Mouse (Mus musculus): ENCODE measurements around the gene Gm9817. TPM values are rescaled to one million over a fixed set of nuclear protein-coding genes. Genes with fewer than 3 reads are reported as not detected.

The Gm9817 gene
- polyA plus RNA-seq, 1 experiment from 2014 or later, result not detected

- no peak overlapping the region for H3K4me2 ChIP-seq (ENCODE audit: low read depth, low read length)
- H3K36me3 ChIP-seq (ENCODE audit: control insufficient read depth, insufficient read depth, low read length), result no peaks in the 10 kb centered on the region
- no peak overlapping the region for H3K27ac ChIP-seq (ENCODE audit: low read length)
- no peaks in the 10 kb centered on the region for H3K27me3 ChIP-seq (ENCODE audit: control insufficient read depth, insufficient read depth, low read depth, low read length)
- H3K4me3 ChIP-seq (ENCODE audit: low read length), result no peak overlapping the region
- no peaks in the 10 kb centered on the region; the same call in 1 of the 2 replicates for H3K4me1 ChIP-seq (replicated peaks; ENCODE audit: control insufficient read depth, insufficient read depth, low read length)
- H3K9ac ChIP-seq (ENCODE audit: low read length), result no peak overlapping the region
- 42% methylated on average over 7 of the region's 7 CpGs for WGBS
- H3K9me3 ChIP-seq (ENCODE audit: control insufficient read depth, low read length), result no peaks in the 10 kb centered on the region
- ATAC-seq (ENCODE audit: low read depth), result no peak
Measured at GRCm38 (mm10) chr13:45040741-45041140, 37.8 kb upstream of the Gm9817 start.

- 64% methylated on average over 3 of the region's 3 CpGs for WGBS
Measured at GRCm38 (mm10) chr13:45043466-45043865, 35.0 kb upstream of the Gm9817 start.

GRCm38 (mm10) chr13:45049261-45050020 is 29.1 kb upstream of the Gm9817 start:
- H3K4me2 ChIP-seq (ENCODE audit: low read depth, low read length), result no peak overlapping the region
- H3K4me1 ChIP-seq (replicated peaks; ENCODE audit: control insufficient read depth, insufficient read depth, low read length), result no peaks in the 10 kb centered on the region; the same call in 1 of the 2 replicates
- no peaks in the 10 kb centered on the region for H3K36me3 ChIP-seq (ENCODE audit: control insufficient read depth, insufficient read depth, low read length)
- H3K4me3 ChIP-seq (ENCODE audit: low read length), result no peak overlapping the region
- no peaks in the 10 kb centered on the region for H3K9me3 ChIP-seq (ENCODE audit: control insufficient read depth, low read length)
- no peaks in the 10 kb centered on the region for H3K27me3 ChIP-seq (ENCODE audit: control insufficient read depth, insufficient read depth, low read depth, low read length)
- no peak overlapping the region for H3K27ac ChIP-seq (ENCODE audit: low read length)
- ATAC-seq (ENCODE audit: low read depth), result no peak
- WGBS, result 48% methylated on average over 7 of the region's 7 CpGs
- no peak overlapping the region for H3K9ac ChIP-seq (ENCODE audit: low read length)

More at GRCm38 (mm10) chr13:45043466-45043865, 35.0 kb upstream of the Gm9817 start:
- Histone ChIP-seq H3K36me3 (ENCODE audit: control insufficient read depth, insufficient read depth, low read length) (no peaks in the 10 kb centered on the region), H3K9me3 (ENCODE audit: control insufficient read depth, low read length) (no peaks in the 10 kb centered on the region), H3K27me3 (ENCODE audit: control insufficient read depth, insufficient read depth, low read depth, low read length) (no peaks in the 10 kb centered on the region), H3K9ac (ENCODE audit: low read length) (no peak overlapping the region), H3K27ac (ENCODE audit: low read length) (no peak overlapping the region), H3K4me1 (replicated peaks; ENCODE audit: control insufficient read depth, insufficient read depth, low read length) (no peaks in the 10 kb centered on the region; the same call in 1 of the 2 replicates), H3K4me3 (ENCODE audit: low read length) (no peak overlapping the region), H3K4me2 (ENCODE audit: low read depth, low read length) (no peak overlapping the region)
- no peak for ATAC-seq (ENCODE audit: low read depth)

GRCm38 (mm10) chr13:45052805-45053204 is 25.7 kb upstream of the Gm9817 start:
- H3K27ac ChIP-seq (ENCODE audit: low read length), result no peak overlapping the region
- no peak overlapping the region for H3K4me3 ChIP-seq (ENCODE audit: low read length)
- H3K4me1 ChIP-seq (replicated peaks; ENCODE audit: control insufficient read depth, insufficient read depth, low read length), result no peaks in the 10 kb centered on the region; the same call in 1 of the 2 replicates
- 0 out of 2 replicates have a peak, but pooled peaks have one; percentile 15 for ATAC-seq (ENCODE audit: low read depth)
- H3K9ac ChIP-seq (ENCODE audit: low read length), result no peak overlapping the region
- H3K9me3 ChIP-seq (ENCODE audit: control insufficient read depth, low read length), result no peaks in the 10 kb centered on the region
- no peaks in the 10 kb centered on the region for H3K36me3 ChIP-seq (ENCODE audit: control insufficient read depth, insufficient read depth, low read length)
- WGBS, result 32% methylated on average over 7 of the region's 7 CpGs
- H3K4me2 ChIP-seq (ENCODE audit: low read depth, low read length), result no peak overlapping the region
- no peaks in the 10 kb centered on the region for H3K27me3 ChIP-seq (ENCODE audit: control insufficient read depth, insufficient read depth, low read depth, low read length)

GRCm38 (mm10) chr13:45053843-45054242 is 24.6 kb upstream of the Gm9817 start:
- Histone ChIP-seq H3K9me3 (ENCODE audit: control insufficient read depth, low read length) (no peaks in the 10 kb centered on the region), H3K4me2 (ENCODE audit: low read depth, low read length) (no peak overlapping the region), H3K9ac (ENCODE audit: low read length) (no peak overlapping the region), H3K4me3 (ENCODE audit: low read length) (no peak overlapping the region), H3K27ac (ENCODE audit: low read length) (no peak overlapping the region), H3K36me3 (ENCODE audit: control insufficient read depth, insufficient read depth, low read length) (no peaks in the 10 kb centered on the region), H3K27me3 (ENCODE audit: control insufficient read depth, insufficient read depth, low read depth, low read length) (no peaks in the 10 kb centered on the region), H3K4me1 (replicated peaks; ENCODE audit: control insufficient read depth, insufficient read depth, low read length) (no peaks in the 10 kb centered on the region; the same call in 1 of the 2 replicates)
- no peak for ATAC-seq (ENCODE audit: low read depth)
- 92% methylated on average over 3 of the region's 3 CpGs for WGBS

GRCm38 (mm10) chr13:45059206-45059605 is 19.3 kb upstream of the Gm9817 start:
- no peaks in the 10 kb centered on the region for H3K27me3 ChIP-seq (ENCODE audit: control insufficient read depth, insufficient read depth, low read depth, low read length)
- ATAC-seq (ENCODE audit: low read depth), result no peak
- H3K4me2 ChIP-seq (ENCODE audit: low read depth, low read length), result no peak overlapping the region
- no peak overlapping the region for H3K4me3 ChIP-seq (ENCODE audit: low read length)
- no peaks in the 10 kb centered on the region; the same call in 1 of the 2 replicates for H3K4me1 ChIP-seq (replicated peaks; ENCODE audit: control insufficient read depth, insufficient read depth, low read length)
- H3K36me3 ChIP-seq (ENCODE audit: control insufficient read depth, insufficient read depth, low read length), result no peaks in the 10 kb centered on the region
- WGBS, result 86% methylated on average over 17 of the region's 17 CpGs
- H3K9me3 ChIP-seq (ENCODE audit: control insufficient read depth, low read length), result no peaks in the 10 kb centered on the region
- no peak overlapping the region for H3K27ac ChIP-seq (ENCODE audit: low read length)
- no peak overlapping the region for H3K9ac ChIP-seq (ENCODE audit: low read length)

GRCm38 (mm10) chr13:45063146-45063545 is 15.3 kb upstream of the Gm9817 start:
- Histone ChIP-seq H3K27ac (ENCODE audit: low read length) (no peak overlapping the region), H3K4me1 (replicated peaks; ENCODE audit: control insufficient read depth, insufficient read depth, low read length) (no peaks in the 10 kb centered on the region; the same call in 1 of the 2 replicates), H3K9me3 (ENCODE audit: control insufficient read depth, low read length) (no peaks in the 10 kb centered on the region), H3K4me2 (ENCODE audit: low read depth, low read length) (no peak overlapping the region), H3K36me3 (ENCODE audit: control insufficient read depth, insufficient read depth, low read length) (no peaks in the 10 kb centered on the region), H3K27me3 (ENCODE audit: control insufficient read depth, insufficient read depth, low read depth, low read length) (no peaks in the 10 kb centered on the region), H3K9ac (ENCODE audit: low read length) (no peak overlapping the region), H3K4me3 (ENCODE audit: low read length) (no peak overlapping the region)
- ATAC-seq (ENCODE audit: low read depth), result no peak
- WGBS, result 38% methylated on average over 5 of the region's 5 CpGs

GRCm38 (mm10) chr13:45064951-45065350 is 13.5 kb upstream of the Gm9817 start:
- no peak for ATAC-seq (ENCODE audit: low read depth)
- WGBS, result 79% methylated on average over 4 of the region's 4 CpGs
- no peak overlapping the region for H3K9ac ChIP-seq (ENCODE audit: low read length)
- H3K4me2 ChIP-seq (ENCODE audit: low read depth, low read length), result no peak overlapping the region
- H3K27ac ChIP-seq (ENCODE audit: low read length), result no peak overlapping the region
- H3K4me3 ChIP-seq (ENCODE audit: low read length), result no peak overlapping the region
- H3K4me1 ChIP-seq (replicated peaks; ENCODE audit: control insufficient read depth, insufficient read depth, low read length), result no peaks in the 10 kb centered on the region; the same call in 1 of the 2 replicates
- H3K36me3 ChIP-seq (ENCODE audit: control insufficient read depth, insufficient read depth, low read length), result no peaks in the 10 kb centered on the region
- H3K9me3 ChIP-seq (ENCODE audit: control insufficient read depth, low read length), result no peaks in the 10 kb centered on the region
- H3K27me3 ChIP-seq (ENCODE audit: control insufficient read depth, insufficient read depth, low read depth, low read length), result no peaks in the 10 kb centered on the region

- H3K27ac ChIP-seq (ENCODE audit: low read length), result no peak overlapping the region
- no peak overlapping the region for H3K9ac ChIP-seq (ENCODE audit: low read length)
- H3K4me1 ChIP-seq (replicated peaks; ENCODE audit: control insufficient read depth, insufficient read depth, low read length), result no peaks in the 10 kb centered on the region
- no peaks in the 10 kb centered on the region for H3K9me3 ChIP-seq (ENCODE audit: control insufficient read depth, low read length)
- WGBS, result 67% methylated on average over 6 of the region's 6 CpGs
- ATAC-seq (ENCODE audit: low read depth), result no peak
- no peak overlapping the region for H3K4me3 ChIP-seq (ENCODE audit: low read length)
- H3K4me2 ChIP-seq (ENCODE audit: low read depth, low read length), result no peak overlapping the region
- no peaks in the 10 kb centered on the region for H3K27me3 ChIP-seq (ENCODE audit: control insufficient read depth, insufficient read depth, low read depth, low read length)
- no peaks in the 10 kb centered on the region for H3K36me3 ChIP-seq (ENCODE audit: control insufficient read depth, insufficient read depth, low read length)
Measured at GRCm38 (mm10) chr13:45070366-45070765, 8.1 kb upstream of the Gm9817 start.

Measured in lung, embryonic 16.5 days (tissue).